Mouse (Mus musculus) cerebellum, postnatal 10 days (tissue): ENCODE results near the gene Olfr1133.
"Not testable (repeated sequence)": the region's sequence is repeated elsewhere in the genome, so short reads cannot be mapped to it uniquely, and the experiment has no call there.

Experiments used
- DNase-seq, 2 experiments: peaks; one replicate each; pipeline ENCODE4 v3.0.0; 2021; ENCODE audit warnings: mixed read lengths in 2 of 2

Olfr1133 gene

GRCm38 (mm10) chr2:87647274-87647673 is at the start of gene Olfr1133:
Gene Olfr1133, minus strand, starts transcription at chr2:87647374.
- DNase-seq: no peak

GRCm38 (mm10) chr2:87693847-87694246 is 46.7 kb upstream of the Olfr1133 start, which contains the start of gene Olfr1136:
Gene Olfr1136, minus strand, starts transcription at chr2:87693947.
- no peak for DNase-seq

GRCm38 (mm10) chr2:87673564-87673963 is 26.4 kb upstream of the Olfr1133 start, which contains the start of gene Olfr1135:
Gene Olfr1135, minus strand, starts transcription at chr2:87673664.
- no peak for DNase-seq

- no peak for DNase-seq
These were observed 11.2 kb upstream of the Olfr1133 start, which contains the start of gene Olfr1134 for GRCm38 (mm10) chr2:87658360-87658759. Gene Olfr1134, minus strand, starts transcription at chr2:87658460.

GRCm38 (mm10) chr2:87642441-87642840 is 4.7 kb downstream of the Olfr1133 start:
- no peak for DNase-seq

- no peak for DNase-seq
These were observed 9.7 kb downstream of the Olfr1133 start, which contains the start of gene Olfr1132 for GRCm38 (mm10) chr2:87637435-87637834. Gene Olfr1132, minus strand, starts transcription at chr2:87637535.

- no peak for DNase-seq
These were observed 20.4 kb downstream of the Olfr1133 start, which contains the start of gene Olfr1131 for GRCm38 (mm10) chr2:87626804-87627203. Gene Olfr1131, plus strand, starts transcription at chr2:87627104.

- DNase-seq: not testable (repeated sequence)
These were observed 41.3 kb downstream of the Olfr1133 start, which contains the start of gene Olfr1130 for GRCm38 (mm10) chr2:87605912-87606311. Gene Olfr1130, plus strand, starts transcription at chr2:87606212.
